Mouse (Mus musculus): ENCODE results near the gene Dhdds.

- TF ChIP-seq POLR2A (IDR thresholded peaks at IDR 0.05; ENCODE audit: low read depth, low read length) = no peak
- no peak for TF ChIP-seq CTCF (IDR thresholded peaks at IDR 0.05; ENCODE audit: borderline replicate concordance, insufficient read depth, low read length)
Observed at GRCm38 (mm10) chr4:133969114-133969770, 31.5 kb downstream of the Dhdds start.

Data from embryonic fibroblast, embryonic 13.5 days (primary cell).